Mouse (Mus musculus) adipose tissue, adult 10 weeks (tissue): Measurements from ENCODE around the gene Ephb4. TPM values are rescaled to one million over a fixed set of nuclear protein-coding genes. Genes with fewer than 3 reads are reported as not detected.

Experiments used
- polyA plus RNA-seq: library from polyadenylated mRNA; stranded (reverse); fragments of 350-450 nt; fragmentation: Illumina TruSeq; extraction: RNeasy Lipid Tissue Mini Kit (QIAGEN cat#74804); gene quantifications from one replicate; pipeline ENCODE4 v1.2.3, GENCODE M21; 2014; ENCODE audit warnings: low read depth, low replicate concordance

The Ephb4 gene
- 15.4 TPM for polyA plus RNA-seq

DNA sequence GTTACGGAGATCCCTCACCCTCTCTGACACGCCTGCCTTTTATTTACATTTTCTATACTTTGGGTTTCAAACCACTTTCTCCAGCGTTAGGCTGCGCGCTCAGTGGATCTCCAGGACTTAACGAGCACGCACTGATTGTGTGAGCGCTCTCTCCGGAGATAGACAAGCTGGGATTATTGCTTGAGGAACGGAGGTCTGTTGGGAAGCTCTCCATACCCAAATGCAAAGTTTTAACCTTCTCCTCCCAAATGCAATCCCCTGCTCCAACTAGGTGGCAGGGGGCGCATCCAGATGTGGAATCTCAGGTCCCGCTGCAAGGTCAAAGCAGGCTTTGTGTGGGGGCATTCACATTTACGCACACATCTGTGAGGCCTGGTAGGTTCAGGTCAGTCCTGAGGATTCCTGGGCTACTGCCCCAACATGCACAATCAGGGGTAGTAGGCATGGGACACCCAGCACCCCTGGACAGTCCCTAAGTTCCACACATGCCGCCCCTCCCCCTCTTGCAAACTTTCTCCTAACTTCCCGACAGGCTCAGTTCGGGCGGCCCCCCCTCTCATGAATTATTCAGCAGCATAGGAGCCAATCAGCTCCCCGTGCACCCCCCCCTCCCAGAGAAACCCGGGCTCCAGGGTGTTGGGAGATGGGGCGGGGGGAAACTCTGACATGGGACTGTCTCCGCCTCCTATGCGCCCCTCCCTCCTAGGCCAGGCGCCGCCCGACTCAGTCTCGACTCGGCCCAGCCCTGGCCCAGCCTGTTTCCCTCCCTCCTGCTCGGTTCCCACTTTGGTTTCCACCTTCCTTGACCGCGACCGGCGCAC lies at the start of gene Ephb4:
Gene Ephb4, plus strand, starts transcription at position 726 of the 821 bp plus-strand sequence.

DNA sequence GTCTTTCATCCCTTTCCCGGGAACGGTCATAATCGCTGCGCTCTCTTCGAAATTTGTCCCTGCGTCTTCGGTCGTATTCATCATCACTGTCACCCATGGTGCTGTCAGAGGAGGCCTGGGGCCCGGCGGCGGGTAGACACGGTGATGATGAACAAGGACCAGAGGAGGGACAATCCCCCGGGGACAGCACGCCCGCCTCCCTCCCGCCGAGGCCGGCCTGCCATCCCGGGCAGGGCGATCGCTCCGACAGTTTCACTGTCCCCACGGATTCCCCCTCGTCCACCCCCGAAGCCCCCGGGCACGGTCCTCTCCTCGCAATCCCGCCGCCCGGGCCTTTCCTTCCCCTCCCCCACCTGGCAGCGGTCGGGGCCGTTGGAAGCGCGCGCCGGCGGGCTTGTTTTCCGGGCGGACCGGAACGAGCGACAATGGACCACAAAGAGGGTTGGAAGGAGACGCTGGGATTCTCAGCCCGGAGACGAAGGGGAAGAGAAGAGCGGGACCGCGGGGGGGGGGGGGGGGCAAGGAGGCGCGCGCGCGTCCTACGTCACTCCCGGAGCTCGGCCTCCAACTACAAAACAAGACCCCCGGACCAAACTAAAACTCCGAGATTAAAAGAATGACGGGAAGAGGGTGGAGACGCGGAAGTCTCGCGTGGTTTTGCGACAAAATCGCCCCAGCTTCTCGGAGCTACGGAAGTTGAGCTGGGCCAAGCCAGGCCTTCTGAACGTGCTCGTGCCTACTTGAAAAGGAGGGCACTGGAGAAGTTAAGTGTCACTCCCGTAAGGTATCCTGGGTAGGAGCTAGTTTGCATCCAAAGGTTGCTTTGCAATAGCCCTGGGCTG lies 42.6 kb upstream of the Ephb4 start, which contains the start of gene Srrt:
Gene Srrt, minus strand, starts transcription at position 604 of the 842 bp plus-strand sequence.

DNA sequence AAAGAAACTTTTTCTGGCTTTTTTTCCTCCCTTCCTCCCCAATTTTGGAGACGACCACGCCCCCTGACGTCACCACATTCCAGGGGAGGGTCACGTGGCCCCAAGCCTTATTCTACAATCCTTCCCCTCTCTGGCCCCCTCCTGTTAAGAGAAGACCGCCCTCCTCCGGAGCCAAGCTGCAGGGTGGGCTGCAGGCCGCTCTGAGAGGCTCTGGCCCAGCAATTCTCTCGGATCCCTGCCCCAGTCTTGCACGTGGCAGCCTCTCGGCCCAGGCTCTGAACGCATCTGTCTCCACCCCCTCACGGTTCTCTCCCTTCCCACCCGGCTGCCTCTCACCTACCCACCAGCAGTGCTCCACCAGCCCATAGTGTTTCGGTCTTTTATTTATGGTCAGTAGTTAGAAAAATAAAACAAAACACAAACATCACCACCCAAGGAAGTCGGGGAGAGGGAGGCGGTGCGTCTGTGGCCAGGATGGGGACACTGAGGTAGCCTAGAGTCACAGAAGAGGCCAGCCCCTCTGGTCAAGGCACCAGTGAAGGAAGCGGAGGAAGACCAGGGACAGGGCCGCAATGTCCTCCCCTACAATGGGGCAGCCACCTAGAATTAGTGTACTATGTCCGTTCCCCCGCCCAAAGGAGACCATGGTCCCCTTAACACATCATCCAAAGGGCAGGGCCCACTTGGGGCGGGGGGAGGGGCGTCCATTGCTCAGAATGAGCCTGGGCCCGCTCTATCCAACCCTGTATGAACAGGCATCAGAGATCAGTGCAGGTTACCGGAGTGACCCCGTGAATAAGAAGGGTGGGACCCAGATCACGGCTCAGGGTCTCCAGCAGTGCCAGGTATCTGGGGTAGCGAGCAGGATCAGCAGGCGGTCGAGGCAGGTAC lies 35.5 kb upstream of the Ephb4 start, which contains the start of gene Trip6:
Gene Trip6, minus strand, starts transcription at position 212 of the 891 bp plus-strand sequence.

DNA sequence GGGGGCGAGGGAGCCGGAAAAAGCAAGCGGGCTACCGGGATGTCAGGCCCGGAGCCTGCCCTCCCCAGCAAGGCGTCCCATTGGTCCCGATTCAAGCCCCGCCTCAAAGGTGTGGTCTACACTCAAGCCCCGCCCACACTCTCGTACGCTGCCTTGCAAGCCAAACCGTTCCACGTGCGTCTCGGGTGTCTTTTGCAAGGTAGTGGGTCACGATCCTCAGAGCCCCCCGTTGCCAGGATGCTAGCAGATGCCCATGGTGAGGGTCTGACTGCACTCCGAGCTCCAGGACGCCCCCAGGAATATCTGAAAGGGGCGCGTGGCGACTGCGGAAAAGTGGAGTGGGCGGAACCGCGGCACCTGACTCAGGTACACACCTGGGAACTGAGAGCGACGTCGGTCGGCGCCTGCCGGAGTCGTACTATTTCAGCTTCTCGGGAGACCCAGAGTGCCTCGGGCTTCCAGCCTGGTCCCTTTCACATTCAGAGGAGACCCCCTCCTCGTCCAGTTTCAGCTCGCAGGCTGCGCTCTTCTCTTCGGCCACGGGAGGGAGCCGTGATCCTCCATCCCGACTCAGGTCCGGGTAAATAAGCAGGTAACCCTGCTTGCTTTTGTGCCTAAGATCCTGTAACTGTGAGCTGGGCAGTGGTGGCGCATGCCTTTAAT lies 16.3 kb upstream of the Ephb4 start, which contains the start of gene Slc12a9:
Gene Slc12a9, minus strand, starts transcription at position 86 of the 663 bp plus-strand sequence.

Other genes with a start within 250 kb of the Ephb4 start
- 12.5 TPM for gene Trim56, start 233.9 kb upstream of the Ephb4 start, polyA plus RNA-seq
- 0.58 TPM for gene Muc3, start 200.8 kb upstream of the Ephb4 start, polyA plus RNA-seq
- gene Muc3a, start 137.7 kb upstream of the Ephb4 start, polyA plus RNA-seq, result 0.52 TPM
- gene Ache, start 62.6 kb upstream of the Ephb4 start, polyA plus RNA-seq, result 0.71 TPM
- 9.6 TPM for gene Ufsp1, start 55.5 kb upstream of the Ephb4 start, polyA plus RNA-seq
- 161 TPM for gene Srrt, start 42.4 kb upstream of the Ephb4 start, polyA plus RNA-seq
- 35.0 TPM for gene Trip6, start 35.7 kb upstream of the Ephb4 start, polyA plus RNA-seq
- gene Slc12a9, start 16.5 kb upstream of the Ephb4 start, polyA plus RNA-seq, result 15.5 TPM
- gene Zan, start 127.0 kb downstream of the Ephb4 start, polyA plus RNA-seq, result 0.25 TPM
- 21.6 TPM for gene Pop7, start 152.4 kb downstream of the Ephb4 start, polyA plus RNA-seq
- gene Gigyf1, start 168.4 kb downstream of the Ephb4 start, polyA plus RNA-seq, result 25.5 TPM
- gene Epo, start 183.1 kb downstream of the Ephb4 start, polyA plus RNA-seq, result not detected
- gene Gnb2, start 183.4 kb downstream of the Ephb4 start, polyA plus RNA-seq, result 338 TPM
- gene Actl6b, start 203.4 kb downstream of the Ephb4 start, polyA plus RNA-seq, result 0.53 TPM
- gene Tfr2, start 219.7 kb downstream of the Ephb4 start, polyA plus RNA-seq, result 0.37 TPM